Mouse (Mus musculus) CH12.LX (cell line): ENCODE measurements around the gene Asb1. TPM values are rescaled to one million over a fixed set of nuclear protein-coding genes. Genes with fewer than 3 reads are reported as not detected.
A peak's percentile ranks its signal among the peaks of the same experiment; 100 is the strongest.

Experiments used
- DNase-seq: peaks from one replicate; pipeline ENCODE4 v3.0.0-alpha.2; 2013; ENCODE audit errors: extremely low read depth
- H3K27ac ChIP-seq: 2 replicates; pipeline ENCODE4 v1.5.1; 2012; ENCODE audit warnings: low read depth, mild to moderate bottlenecking, control low read depth, moderate library complexity; ENCODE audit not compliant: insufficient read depth
- H3K27me3 ChIP-seq: replicated peaks from 2 replicates; pipeline ENCODE3; 2012; ENCODE audit warnings: inconsistent platforms
- H3K36me3 ChIP-seq, 2 experiments: replicated peaks in 1 of 2; 2 replicates each; pipeline versions ENCODE3 to v1.6.1; 2012; ENCODE audit warnings: inconsistent platforms in 1 of 2, low read length in 1 of 2, mild to moderate bottlenecking in 1 of 2, mixed read lengths in 1 of 2, moderate library complexity in 1 of 2; ENCODE audit not compliant: control insufficient read depth in 1 of 2, insufficient read depth in 1 of 2
- H3K4me1 ChIP-seq, 2 experiments: 2 replicates each; pipeline ENCODE4 v1.6.1; 2012; ENCODE audit warnings: inconsistent platforms in 1 of 2, moderate library complexity in 1 of 2; ENCODE audit not compliant: insufficient read depth in 2 of 2, control insufficient read depth in 1 of 2
- H3K4me2 ChIP-seq: 2 replicates; pipeline ENCODE4 v1.6.1; 2012; ENCODE audit warnings: low read depth, mild to moderate bottlenecking, control low read depth; ENCODE audit not compliant: poor library complexity, insufficient read depth, severe bottlenecking
- H3K4me3 ChIP-seq, 3 experiments: fragments of 150-350 bp in 1 of 3; sonication (generic) in 1 of 3; replicated peaks in 1 of 3; 2 replicates each; pipeline versions ENCODE3 to v1.5.1; 2011 to 2012; ENCODE audit warnings: low read depth in 2 of 3, low read length in 2 of 3, mild to moderate bottlenecking in 2 of 3, moderate library complexity in 2 of 3, control low read depth in 1 of 3, improper control_type of control experiment in 1 of 3, inconsistent platforms in 1 of 3, mixed read lengths in 1 of 3; ENCODE audit not compliant: poor library complexity in 1 of 3
- H3K79me2 ChIP-seq: replicated peaks from 2 replicates; pipeline ENCODE4 v1.6.1; 2012; ENCODE audit warnings: mild to moderate bottlenecking, moderate library complexity; ENCODE audit not compliant: control insufficient read depth, poor library complexity, insufficient read depth, severe bottlenecking; ENCODE audit errors: extremely low read depth
- H3K9ac ChIP-seq: 2 replicates; pipeline ENCODE4 v1.6.1; 2012; ENCODE audit warnings: low read depth, mild to moderate bottlenecking, control low read depth, moderate library complexity; ENCODE audit not compliant: insufficient read depth
- H3K9me3 ChIP-seq: replicated peaks from 2 replicates; pipeline ENCODE3; 2012; ENCODE audit warnings: low read length, inconsistent platforms, mixed read lengths
- CHD1 ChIP-seq: IDR thresholded peaks from 2 replicates; pipeline ENCODE4 v1.6.1; 2012; ENCODE audit warnings: low read depth, low read length, improper control_type of control experiment, inconsistent platforms
- CHD2 ChIP-seq: IDR thresholded peaks from 2 replicates; pipeline ENCODE4 v1.6.1; 2011; ENCODE audit warnings: low read length, improper control_type of control experiment
- CTCF ChIP-seq, 2 experiments: IDR thresholded peaks in 1 of 2; conservative IDR thresholded peaks in 1 of 2; 2 replicates each; pipeline ENCODE4 v1.5.1; 2011 to 2012; ENCODE audit warnings: low read depth in 2 of 2, low read length in 2 of 2, improper control_type of control experiment in 1 of 2, inconsistent platforms in 1 of 2, mild to moderate bottlenecking in 1 of 2, moderate library complexity in 1 of 2
- ELF1 ChIP-seq: IDR thresholded peaks from 2 replicates; pipeline ENCODE4 v1.6.1; 2014; ENCODE audit warnings: low read depth, mild to moderate bottlenecking, inconsistent platforms, low read length, improper control_type of control experiment
- HCFC1 ChIP-seq: IDR thresholded peaks from 2 replicates; pipeline ENCODE4 v1.6.1; 2012; ENCODE audit warnings: low read depth, mild to moderate bottlenecking, inconsistent platforms, low read length, improper control_type of control experiment
- KAT2A ChIP-seq: IDR thresholded peaks from 2 replicates; pipeline ENCODE4 v1.6.1; 2012; ENCODE audit warnings: low read length, improper control_type of control experiment, inconsistent platforms; ENCODE audit not compliant: insufficient replicate concordance
- MAX ChIP-seq: IDR thresholded peaks from 2 replicates; pipeline ENCODE4 v1.6.1; 2011; ENCODE audit warnings: low read length, improper control_type of control experiment
- MEF2A ChIP-seq: IDR thresholded peaks from 2 replicates; pipeline ENCODE4 v1.6.1; 2014; ENCODE audit warnings: low read depth, mild to moderate bottlenecking, inconsistent platforms, low read length, improper control_type of control experiment, borderline replicate concordance
- MXI1 ChIP-seq: IDR thresholded peaks from 2 replicates; pipeline ENCODE4 v1.6.1; 2011; ENCODE audit warnings: mild to moderate bottlenecking, low read depth, low read length, improper control_type of control experiment
- RAD21 ChIP-seq: IDR thresholded peaks from 2 replicates; pipeline ENCODE4 v1.6.1; 2011; ENCODE audit warnings: low read depth, mild to moderate bottlenecking, low read length, improper control_type of control experiment, moderate library complexity
- TBP ChIP-seq: conservative IDR thresholded peaks from 2 replicates; pipeline ENCODE4 v1.6.1; 2011; ENCODE audit warnings: low read depth, low read length, improper control_type of control experiment
- TCF12 ChIP-seq: IDR thresholded peaks from 2 replicates; pipeline ENCODE4 v1.6.1; 2014; ENCODE audit warnings: low read depth, mild to moderate bottlenecking, inconsistent platforms, low read length, improper control_type of control experiment
- UBTF ChIP-seq: IDR thresholded peaks from 2 replicates; pipeline ENCODE4 v1.6.1; 2012; ENCODE audit warnings: low read depth, mild to moderate bottlenecking, inconsistent platforms, low read length, improper control_type of control experiment, moderate library complexity
- ZC3H11A ChIP-seq: IDR thresholded peaks from 2 replicates; pipeline ENCODE4 v1.6.1; 2012; ENCODE audit warnings: low read depth, mild to moderate bottlenecking, inconsistent platforms, low read length, improper control_type of control experiment
- dilution Hi-C: fragments of 300-500 bp; cut with MboI; formaldehyde crosslinking; loops from 2 replicates; pipeline ENCODE4 v1.14.3; 2020; ENCODE audit warnings: low sequenced_read_pairs; ENCODE audit not compliant: extremely low pct_unique_long_range_greater_than_20kb, extremely low pct_ligation_motif_present
- in situ Hi-C: fragments of 300-500 bp; cut with MboI; formaldehyde crosslinking; loops from 3 replicates; pipeline ENCODE4 v1.14.3; 2019; ENCODE audit warnings: low sequenced_read_pairs, low pct_ligation_motif_present, low pct_unique_long_range_greater_than_20kb, mixed read lengths
- polyA plus RNA-seq: library from polyadenylated mRNA; unstranded; fragments of >175 nt; gene quantifications from 2 replicates; pipeline ENCODE4 v1.2.1, GENCODE M21; 2012; ENCODE audit warnings: low read depth; ENCODE audit not compliant: insufficient read length
- total RNA-seq, 2 experiments: library from RNA; depleted of rRNA; stranded (reverse); fragments of 300-350 nt in 1 of 2; fragments of >200 nt in 1 of 2; gene quantifications; 2 replicates each; pipeline ENCODE4 v1.2.3; 2012 to 2014

The Asb1 gene
- total and polyA plus RNA-seq, 3 experiments, result 6.1 to 9.5 (median 6.4) TPM

DNA sequence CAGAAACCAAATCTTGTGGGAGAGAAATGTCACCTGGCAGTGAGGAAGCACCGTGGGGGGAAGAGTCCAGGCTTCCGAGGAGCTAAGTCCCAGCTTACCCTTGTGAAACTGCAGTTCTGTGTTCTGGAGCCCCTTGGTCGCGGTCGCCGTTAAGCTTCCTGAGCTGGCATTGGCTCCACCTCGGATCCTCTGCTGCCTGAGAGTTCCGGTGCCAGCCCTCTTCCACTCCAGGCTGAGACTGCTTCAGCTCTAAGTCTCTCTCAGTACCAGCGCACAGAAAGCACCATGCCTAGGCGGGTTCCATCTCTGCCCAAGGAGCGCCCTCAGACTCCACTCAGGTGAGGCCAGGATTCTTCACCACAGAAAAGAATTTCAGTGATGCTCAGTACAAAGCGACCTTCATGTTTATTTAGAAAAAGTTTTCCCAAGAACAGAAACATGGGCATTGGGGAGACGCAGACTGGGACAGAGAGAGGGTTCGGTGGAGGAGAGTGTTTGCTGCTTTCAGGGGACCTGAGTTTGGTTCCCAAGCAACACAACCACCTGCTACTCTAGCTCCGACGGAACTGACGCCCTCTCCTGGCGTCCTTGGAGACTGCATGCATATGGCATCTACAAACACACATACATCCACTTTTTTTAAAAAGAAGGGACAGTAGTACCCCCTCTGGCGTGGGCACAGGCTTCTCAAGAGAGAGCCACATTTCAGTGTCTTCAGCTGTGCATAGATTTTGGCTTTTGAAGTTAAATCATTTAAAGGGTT lies 6.2 kb upstream of the Asb1 start:
- no peak for DNase-seq
- TF ChIP-seq CHD1 (no peak), CTCF (conservative IDR thresholded peaks at IDR 0.05 in 1 of 2, IDR thresholded peaks at IDR 0.05 in 1 of 2; ENCODE audit: low read depth in 2 of 2, low read length in 2 of 2) (peak in 1 of 2 experiments; percentile 33; a peak in 2 of 4 replicates)
- no peaks in the 10 kb centered on the region for H3K79me2 ChIP-seq
- no peak overlapping the region for H3K4me3 ChIP-seq
- no peak overlapping the region for H3K27ac ChIP-seq
- no peak overlapping the region for H3K9ac ChIP-seq
- dilution Hi-C loops (no loop called here), in situ Hi-C loops (no loop called here)
- H3K27me3 ChIP-seq, result no peaks in the 10 kb centered on the region
- peaks cover 0 to 4% of the 10 kb centered on the region in 2 experiments; a peak in 2 of 4 replicates for H3K4me1 ChIP-seq
- no peak overlapping the region for H3K4me2 ChIP-seq
- peaks cover 0 to 16% of the 10 kb centered on the region in 2 experiments for H3K36me3 ChIP-seq
- no peaks in the 10 kb centered on the region for H3K9me3 ChIP-seq

DNA sequence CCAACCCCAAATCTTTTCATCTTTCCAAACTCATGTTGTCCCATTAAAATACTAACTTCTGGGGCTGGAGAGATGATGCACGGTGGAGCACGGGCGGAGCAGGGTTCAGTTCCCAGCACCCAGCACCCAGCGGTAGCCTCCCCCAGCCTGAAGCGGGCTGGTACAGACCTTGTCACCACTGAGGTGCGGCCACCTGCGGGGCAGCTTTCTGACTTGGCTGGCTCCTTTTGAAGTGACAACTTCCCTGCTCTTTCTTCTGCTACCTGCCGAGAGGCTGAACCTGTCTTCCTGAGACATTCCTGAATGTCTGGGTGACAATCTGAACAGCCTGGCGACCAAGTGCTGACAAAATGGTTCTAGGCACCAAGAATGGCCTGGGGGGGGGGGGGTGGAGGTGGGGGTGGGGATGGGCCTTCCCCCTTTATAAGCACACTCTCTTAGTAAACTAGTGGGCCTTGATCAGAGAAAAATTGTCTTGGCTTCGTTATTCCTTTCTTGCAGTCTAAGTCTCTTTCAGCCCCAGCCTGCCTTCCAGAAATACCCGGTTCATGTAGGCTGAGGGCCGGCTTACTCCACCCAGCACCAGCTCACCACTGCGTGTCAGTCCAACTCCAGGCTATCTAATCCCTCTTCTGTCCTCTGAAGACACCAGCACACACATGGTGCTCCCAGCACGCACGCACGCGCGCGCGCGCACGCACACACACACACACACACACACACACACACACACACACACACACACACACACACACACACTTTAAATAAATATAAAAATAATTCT lies 2.4 kb upstream of the Asb1 start:
- Histone ChIP-seq H3K4me1 (peaks cover 0 to 27% of the 10 kb centered on the region in 2 experiments; a peak in 3 of 4 replicates), H3K4me2 (no peak overlapping the region), H3K27ac (no peak overlapping the region), H3K4me3 (no peak overlapping the region), H3K79me2 (no peaks in the 10 kb centered on the region), H3K27me3 (no peaks in the 10 kb centered on the region), H3K9ac (no peak overlapping the region), H3K36me3 (peaks cover 0 to 5% of the 10 kb centered on the region in 2 experiments), H3K9me3 (no peaks in the 10 kb centered on the region)
- DNase-seq, result no peak
- TF ChIP-seq MEF2A, result no peak
- no peak for TF ChIP-seq HCFC1
- TF ChIP-seq CHD1, result no peak
- TF ChIP-seq RAD21, result no peak
- no peak for TF ChIP-seq KAT2A
- no peak for TF ChIP-seq ZC3H11A
- TF ChIP-seq UBTF, result no peak
- dilution Hi-C loops, result no loop called here
- in situ Hi-C loops, result no loop called here

DNA sequence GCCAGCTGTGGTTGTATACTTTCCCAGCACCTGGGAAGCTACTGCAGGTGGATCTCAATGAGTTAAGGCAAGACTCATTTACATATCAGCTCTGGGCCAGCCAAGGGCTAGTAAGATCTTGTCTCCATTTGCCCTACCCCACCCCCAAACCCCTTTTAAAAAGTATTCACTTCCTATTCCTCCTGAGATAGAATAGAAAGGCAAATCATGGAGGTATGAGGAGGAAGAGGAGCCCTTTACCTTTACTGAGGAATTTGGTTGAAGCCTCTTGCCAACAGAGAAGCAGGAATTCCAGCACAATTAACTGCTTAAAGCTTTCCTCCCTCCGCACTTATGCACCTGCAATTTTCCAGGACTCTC lies 1.8 kb upstream of the Asb1 start:
- no peak overlapping the region for H3K27ac ChIP-seq
- H3K27me3 ChIP-seq, result no peaks in the 10 kb centered on the region
- H3K4me1 ChIP-seq, result peaks cover 0 to 27% of the 10 kb centered on the region in 2 experiments; a peak in 3 of 4 replicates
- no peak overlapping the region for H3K4me2 ChIP-seq
- H3K9me3 ChIP-seq, result no peaks in the 10 kb centered on the region
- no peak overlapping the region for H3K4me3 ChIP-seq
- TF ChIP-seq UBTF, result no peak
- TF ChIP-seq CHD1, result no peak
- no peak for TF ChIP-seq TBP
- no peak for TF ChIP-seq ZC3H11A
- TF ChIP-seq ELF1, result no peak
- TF ChIP-seq MAX, result no peak
- TF ChIP-seq MXI1, result no peak
- no peak for TF ChIP-seq CHD2
- no peak for TF ChIP-seq TCF12
- in situ Hi-C loops (no loop called here), dilution Hi-C loops (no loop called here)
- H3K36me3 ChIP-seq, result peaks cover 0 to 2% of the 10 kb centered on the region in 2 experiments
- DNase-seq, result no peak
- no peak overlapping the region for H3K9ac ChIP-seq
- no peaks in the 10 kb centered on the region for H3K79me2 ChIP-seq
